Mouse (Mus musculus) neural tube, embryonic 10.5 days (tissue): ENCODE measurements around the gene Fry.

Experiments
- DNase-seq: peaks from one replicate; pipeline ENCODE4 v3.0.0-alpha.2; 2017; ENCODE audit warnings: low spot score; ENCODE audit errors: extremely low spot score

Gene Fry

GRCm38 (mm10) chr5:150331821-150332220 lies 213.4 kb downstream of the Fry start:
- no peak for DNase-seq

- DNase-seq: no peak
Observed at GRCm38 (mm10) chr5:150332810-150333209, 214.4 kb downstream of the Fry start.

- no peak for DNase-seq
Observed at GRCm38 (mm10) chr5:150333328-150333731, 214.9 kb downstream of the Fry start.

DNA sequence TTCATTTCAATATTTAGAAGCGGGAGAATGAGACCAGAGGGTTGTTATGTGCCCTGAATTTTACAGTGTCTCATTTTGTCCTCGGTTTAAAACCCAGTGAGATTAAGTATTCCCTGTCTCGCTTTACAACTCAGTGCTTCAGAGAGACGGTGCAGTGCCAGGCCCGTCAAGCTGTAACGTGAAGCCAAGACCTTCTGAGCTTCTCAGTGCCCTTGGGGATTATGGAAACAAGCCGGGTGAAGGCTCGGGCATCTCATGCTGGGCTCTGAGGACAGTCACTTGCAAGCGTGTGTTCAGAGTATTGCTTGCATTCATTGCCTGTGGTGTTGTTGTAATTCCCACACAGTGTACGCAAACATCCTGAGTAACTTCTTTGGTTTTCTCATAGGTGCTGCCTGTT lies 218.0 kb downstream of the Fry start:
- DNase-seq: no peak

DNA sequence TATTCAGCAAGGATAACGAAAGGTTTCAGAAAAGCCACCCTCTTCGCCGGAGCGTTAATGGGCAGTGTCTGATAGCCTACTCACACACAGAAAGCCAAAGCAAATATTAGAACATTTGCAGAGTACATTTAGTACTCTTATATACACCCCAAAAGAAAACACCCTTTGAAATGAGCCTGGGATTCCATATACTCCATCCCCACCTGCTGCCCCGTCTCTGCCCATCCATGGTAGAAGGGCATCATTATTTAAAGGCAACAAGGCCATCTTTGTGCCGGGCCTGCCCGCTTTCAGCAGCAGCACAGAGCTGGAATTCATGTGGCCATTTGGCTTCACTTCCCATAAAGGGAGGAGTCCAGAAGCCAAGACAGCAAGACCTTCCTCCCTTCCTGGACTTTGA lies 219.3 kb downstream of the Fry start:
- no peak for DNase-seq

DNA sequence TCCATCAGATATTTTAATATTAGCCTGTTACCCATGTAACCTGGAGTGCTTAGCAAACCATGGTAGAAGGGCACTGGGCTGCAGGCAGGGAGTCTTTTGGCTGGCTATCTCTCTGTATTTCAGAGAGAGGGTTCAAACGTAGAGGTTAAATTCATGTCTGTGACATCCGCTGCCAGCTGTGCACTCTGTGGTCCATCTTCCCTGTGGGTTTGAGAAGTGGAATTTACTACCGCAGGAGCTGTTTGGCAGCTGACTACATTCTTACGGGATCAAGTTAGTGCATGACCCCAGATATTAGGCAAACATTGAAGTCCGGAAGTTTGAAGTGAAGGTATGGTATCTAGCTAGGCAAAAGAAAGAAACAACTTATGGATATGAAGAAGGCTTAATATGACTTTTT lies 222.5 kb downstream of the Fry start:
- no peak for DNase-seq

GRCm38 (mm10) chr5:150342139-150342538 lies 223.7 kb downstream of the Fry start:
- DNase-seq: no peak

- DNase-seq: no peak
Observed at GRCm38 (mm10) chr5:150345946-150346345, 227.5 kb downstream of the Fry start.

DNA sequence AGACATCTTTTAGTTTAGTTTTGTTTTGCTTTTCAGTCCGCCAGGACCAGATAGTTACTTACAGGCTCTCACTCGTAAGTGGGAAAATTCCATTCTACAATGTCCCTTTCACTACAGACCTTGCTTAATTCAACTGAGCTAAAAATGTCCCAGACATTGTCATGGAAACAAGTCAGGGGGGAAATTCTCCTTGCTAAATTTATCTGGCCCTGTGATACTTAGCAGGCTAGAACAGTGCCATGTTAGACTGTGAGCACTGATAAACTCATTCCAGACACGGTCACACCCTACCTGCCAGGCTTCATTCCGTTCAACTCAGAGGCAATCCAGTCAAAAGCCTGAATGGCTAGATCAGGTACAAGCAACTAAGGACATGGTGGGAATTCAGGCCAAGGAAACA lies 227.9 kb downstream of the Fry start:
- no peak for DNase-seq

DNA sequence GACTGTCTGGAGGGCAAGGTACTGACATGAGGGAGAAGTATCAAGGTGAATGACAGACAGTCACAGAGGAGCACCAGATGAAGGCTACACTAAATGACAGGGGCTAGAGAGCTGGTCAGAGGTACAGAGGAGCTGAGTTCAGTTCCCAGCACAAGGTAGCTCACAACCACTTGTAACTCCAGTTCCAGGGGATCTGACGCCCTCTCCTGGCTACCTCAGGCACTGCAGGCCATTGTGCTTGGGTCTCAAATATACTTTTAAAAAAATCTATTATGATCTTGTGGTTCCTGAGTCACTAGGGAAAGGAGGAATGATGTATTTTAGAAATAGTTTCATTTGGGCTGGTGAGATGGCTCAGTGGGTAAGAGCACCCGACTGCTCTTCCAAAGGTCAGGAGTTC lies 229.4 kb downstream of the Fry start:
- DNase-seq: no peak

GRCm38 (mm10) chr5:150348302-150348701 lies 229.9 kb downstream of the Fry start:
- DNase-seq: no peak

GRCm38 (mm10) chr5:150351191-150351590 lies 232.7 kb downstream of the Fry start:
- no peak for DNase-seq

DNA sequence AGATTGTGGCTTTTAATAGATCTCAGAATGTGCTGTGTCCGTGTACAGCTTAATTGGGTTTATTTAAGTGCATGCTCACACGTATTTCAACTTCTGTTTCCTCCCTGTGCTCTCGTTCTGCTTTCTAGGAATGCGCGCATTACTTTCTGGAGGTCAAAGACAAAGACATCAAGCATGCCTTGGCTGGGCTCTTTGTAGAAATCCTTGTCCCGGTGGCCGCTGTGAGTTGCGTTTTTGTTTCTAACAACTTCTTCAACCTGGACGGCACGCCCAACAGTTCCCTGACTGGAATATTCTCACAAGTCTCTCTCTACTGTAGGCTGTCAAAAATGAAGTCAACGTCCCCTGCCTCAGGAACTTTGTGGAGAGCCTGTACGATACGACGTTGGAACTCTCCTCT lies 240.2 kb downstream of the Fry start:
- DNase-seq: no peak

GRCm38 (mm10) chr5:150362241-150362640 lies 243.8 kb downstream of the Fry start:
- DNase-seq: no peak

DNA sequence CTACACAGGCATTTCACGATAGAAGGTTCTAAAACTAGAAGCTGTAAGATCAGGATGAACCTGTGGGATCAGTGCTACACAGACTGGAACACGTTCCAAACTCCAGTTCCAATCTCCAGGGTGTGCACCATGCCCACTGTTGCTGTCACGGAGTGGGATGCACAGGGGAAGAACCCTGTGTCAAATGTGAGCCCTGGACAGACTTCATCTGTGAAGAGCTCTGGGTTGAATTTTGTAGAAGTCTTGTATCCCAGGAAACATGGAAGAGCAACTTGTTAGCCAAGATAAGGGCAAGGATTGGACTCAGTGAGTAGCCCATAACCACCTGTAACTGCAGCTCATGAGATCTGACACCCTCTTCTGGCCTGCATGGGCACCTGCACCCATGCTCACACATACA lies 246.2 kb downstream of the Fry start:
- no peak for DNase-seq

- no peak for DNase-seq
Observed at GRCm38 (mm10) chr5:150367027-150367426, 248.6 kb downstream of the Fry start.

DNA sequence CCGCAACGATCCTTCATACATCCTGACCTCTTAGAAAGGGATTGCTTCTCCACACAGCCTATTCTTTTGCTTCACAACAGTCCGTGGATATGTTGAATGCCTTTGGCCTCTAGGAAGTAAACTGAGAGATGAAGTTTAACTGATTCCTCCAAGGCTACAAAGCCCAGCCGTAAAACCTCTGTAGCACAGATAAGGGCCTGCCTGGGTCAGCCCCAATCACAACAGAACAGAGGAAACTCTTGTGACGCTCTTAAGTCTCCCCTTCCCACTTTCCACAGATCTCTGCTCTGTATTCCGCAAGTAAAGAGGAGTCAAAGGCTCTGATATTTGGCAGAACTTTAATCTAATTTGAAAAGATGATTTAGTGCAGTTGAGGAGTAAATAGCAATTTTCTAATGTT lies 251.8 kb downstream of the Fry start:
- DNase-seq: no peak

DNA sequence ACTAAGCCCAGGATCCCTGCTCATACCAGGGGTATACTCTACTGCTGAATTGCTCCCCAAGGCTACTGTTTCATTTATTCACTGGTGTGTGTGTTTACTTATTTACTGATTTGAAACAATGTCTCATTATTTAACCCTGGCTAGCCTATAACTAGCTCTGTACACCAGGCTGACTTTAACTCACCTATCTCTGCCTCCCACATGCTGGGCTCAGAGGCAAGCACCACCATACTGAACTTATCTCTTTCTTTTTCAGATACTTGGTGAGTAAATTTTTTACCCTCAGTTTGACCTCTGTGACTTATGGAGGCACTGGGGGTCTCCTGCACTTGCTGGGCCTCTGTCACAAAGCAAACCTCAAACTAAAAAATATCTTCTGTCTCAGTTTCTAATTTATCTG lies 252.4 kb downstream of the Fry start:
- DNase-seq: no peak

DNA sequence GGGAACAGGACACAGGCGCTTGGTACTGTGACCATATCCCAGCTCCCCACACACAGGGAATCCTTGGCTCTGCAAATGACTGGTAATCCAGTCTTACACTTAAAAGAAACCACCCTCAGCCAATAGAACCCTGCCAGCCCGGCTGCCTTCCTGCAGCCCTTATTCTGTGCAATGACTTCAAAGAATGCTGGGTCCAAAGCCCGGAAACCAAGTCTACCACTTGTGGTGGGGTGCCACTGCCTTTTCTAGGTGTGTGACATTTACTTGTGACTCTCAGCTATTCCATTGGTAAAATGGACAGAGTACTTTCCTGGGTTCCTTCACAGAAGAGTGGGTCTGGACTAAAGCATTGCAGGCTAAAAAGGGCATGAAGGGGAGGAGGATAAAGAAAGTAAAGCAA lies 254.5 kb downstream of the Fry start:
- DNase-seq: no peak

DNA sequence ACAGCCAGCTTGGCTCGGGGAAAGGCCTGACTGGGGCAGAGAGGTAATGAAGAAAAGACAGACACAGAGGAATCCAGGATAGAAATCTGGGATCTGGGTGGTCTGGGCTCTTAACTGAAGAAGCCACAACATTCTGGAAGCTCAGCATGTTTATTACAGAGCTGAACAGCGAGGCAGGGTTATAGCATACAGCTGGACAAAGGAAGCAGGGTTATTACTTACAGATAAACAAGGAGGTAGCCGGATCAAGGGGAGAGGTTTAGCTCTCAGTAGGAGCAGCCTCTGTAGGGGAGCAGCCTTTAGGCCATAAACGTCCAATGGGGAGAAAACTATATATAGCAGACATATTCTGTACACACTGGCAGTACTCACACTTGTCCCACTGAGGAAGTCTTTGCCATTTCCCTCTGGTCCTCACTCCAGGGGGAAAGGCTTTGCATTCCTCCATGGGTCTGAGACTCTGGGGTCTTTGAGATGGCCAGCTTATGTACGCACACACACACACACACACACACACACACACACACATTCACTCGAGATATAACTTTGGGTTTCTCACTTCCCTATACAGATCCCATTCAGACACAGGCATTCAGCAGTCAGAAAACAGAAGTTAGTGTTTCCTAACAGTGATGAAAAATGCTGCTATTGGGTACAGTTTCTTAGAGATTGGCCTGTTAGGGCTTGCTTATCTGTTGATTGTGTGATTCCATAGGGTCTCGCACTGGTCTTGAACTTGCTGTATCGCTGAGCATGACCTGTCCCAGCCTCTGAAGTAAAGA lies 256.5 kb downstream of the Fry start:
- no peak for DNase-seq

DNA sequence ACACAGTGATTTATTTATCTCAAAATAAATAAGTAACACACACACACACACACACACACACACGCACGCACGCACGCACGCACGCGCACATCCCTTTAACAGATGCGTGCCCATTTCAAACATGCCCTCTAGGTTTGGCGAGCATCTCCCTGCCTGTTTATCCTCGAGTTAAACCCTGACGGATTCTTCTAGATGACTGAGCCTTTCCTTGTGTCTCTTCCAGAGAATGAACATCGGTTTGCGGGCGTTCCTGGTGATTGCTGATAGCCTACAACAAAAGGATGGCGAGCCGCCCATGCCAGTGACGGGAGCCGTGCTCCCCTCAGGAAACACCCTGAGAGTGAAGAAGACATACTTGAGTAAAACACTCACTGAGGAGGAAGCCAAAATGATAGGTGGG lies 260.1 kb downstream of the Fry start:
- DNase-seq: no peak

DNA sequence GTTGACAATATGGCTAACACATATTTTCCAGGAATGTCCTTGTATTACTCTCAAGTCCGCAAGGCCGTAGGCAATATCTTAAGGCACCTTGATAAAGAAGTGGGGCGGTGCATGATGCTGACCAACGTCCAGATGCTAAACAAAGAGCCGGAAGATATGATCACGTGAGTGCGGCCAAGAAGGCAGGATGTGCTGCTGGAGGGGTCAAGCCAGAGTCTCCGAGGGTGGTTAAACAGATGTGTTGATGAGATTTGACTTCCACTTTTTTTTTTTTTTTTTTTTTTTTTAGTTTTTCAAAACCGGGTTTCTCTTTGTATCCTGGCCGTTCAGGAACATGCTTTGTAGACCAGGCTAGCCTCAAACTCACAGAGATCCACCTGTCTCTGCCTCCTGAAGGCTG lies 262.3 kb downstream of the Fry start:
- no peak for DNase-seq

GRCm38 (mm10) chr5:150382411-150382810 lies 264.0 kb downstream of the Fry start:
- DNase-seq: no peak
